Mouse (Mus musculus) cortical plate, adult 2 months (tissue): ENCODE results near the gene Mrnip.

Source experiments
- CTCF ChIP-seq: fragments of 200-500 bp; IDR thresholded peaks from 2 replicates; pipeline ENCODE4 v1.5.1; 2011; ENCODE audit warnings: mild to moderate bottlenecking, control low read depth, low read length; ENCODE audit not compliant: insufficient read depth; ENCODE audit errors: extremely low read depth
- POLR2A ChIP-seq: fragments of 200-500 bp; IDR thresholded peaks from 2 replicates; pipeline ENCODE4 v1.6.1; 2011; ENCODE audit warnings: mild to moderate bottlenecking, low read length, control low read depth; ENCODE audit not compliant: insufficient read depth; ENCODE audit errors: extremely low read depth

DNA sequence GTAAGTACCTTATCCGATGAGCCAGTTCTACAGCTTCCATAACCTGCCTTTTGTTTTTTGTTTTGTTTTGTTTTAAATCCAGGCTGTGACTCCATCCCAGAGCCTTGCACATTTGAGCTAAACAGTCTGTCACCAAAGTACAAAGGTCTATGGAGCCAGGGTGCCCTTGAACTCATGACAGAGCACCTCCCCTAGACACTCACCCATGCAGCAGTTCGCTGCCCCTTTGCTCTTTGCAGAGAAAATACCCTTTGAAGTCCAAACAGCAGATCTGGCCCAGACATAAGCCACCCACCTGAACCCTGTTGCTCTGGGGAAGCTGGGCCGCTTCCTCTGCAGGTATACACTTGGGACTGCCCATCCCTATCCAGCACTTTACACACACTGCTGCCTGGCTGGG lies 27.3 kb downstream of the Mrnip start:
- TF ChIP-seq POLR2A (no peak), CTCF (no peak)
